Mouse (Mus musculus): ENCODE results near the gene Ctso. TPM values are rescaled to one million over a fixed set of nuclear protein-coding genes. Genes with fewer than 3 reads are reported as not detected.

The Ctso gene
- polyA plus RNA-seq, 1 experiment, result 2.3 TPM

DNA sequence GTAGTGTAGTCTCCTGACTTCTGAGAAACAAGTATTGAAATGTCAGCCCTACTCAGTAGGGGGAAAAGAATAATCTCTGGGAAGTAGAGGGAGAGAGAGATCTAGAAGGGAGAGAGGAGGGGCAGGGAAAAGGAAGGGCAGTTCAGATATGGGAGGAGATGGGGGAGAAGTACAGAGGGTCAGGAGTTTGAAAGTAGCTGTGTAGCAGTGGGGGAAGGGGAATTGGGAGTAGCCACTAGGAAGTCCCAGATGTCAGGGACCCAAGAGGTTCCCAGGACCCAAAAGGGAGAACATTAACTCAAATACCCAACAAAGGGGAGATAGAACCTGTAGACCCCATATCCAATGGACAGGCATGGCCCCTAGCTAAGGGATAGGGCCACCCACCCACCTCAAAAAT, 43.7 kb downstream of the Ctso start, which contains the start of gene Tdo2:
Tdo2 (minus strand) TSS at position 101 of the 400 bp plus-strand sequence.
- no peak for TF ChIP-seq CTCF (IDR thresholded peaks at IDR 0.05; ENCODE audit: extremely low read depth, insufficient read length, insufficient replicate concordance, low read depth, low read length)
- TF ChIP-seq POLR2A (IDR thresholded peaks at IDR 0.05; ENCODE audit: low read depth, low read length), result no peak
- no peak within 1 kb of the TSS for H3K27ac ChIP-seq (ENCODE audit: insufficient read depth, low read depth, low read length)
- H3K4me1 ChIP-seq (ENCODE audit: control insufficient read depth, insufficient read depth, insufficient read length, low read length), result no peaks in the 10 kb centered on the region
- H3K27me3 ChIP-seq (ENCODE audit: control insufficient read depth, insufficient read depth, low read length), result no peaks in the 10 kb centered on the region
- no peaks in the 10 kb centered on the region for H3K36me3 ChIP-seq (ENCODE audit: control insufficient read depth, insufficient read depth, low read length)
- H3K4me3 ChIP-seq (ENCODE audit: low read depth, low read length), result no peak within 1 kb of the TSS

- H3K36me3 ChIP-seq (ENCODE audit: control insufficient read depth, insufficient read depth, low read length), result no peaks in the 10 kb centered on the region
- H3K4me1 ChIP-seq (ENCODE audit: control insufficient read depth, insufficient read depth, insufficient read length, low read length), result no peaks in the 10 kb centered on the region
- H3K27ac ChIP-seq (ENCODE audit: insufficient read depth, low read depth, low read length), result no peak overlapping the region
- TF ChIP-seq POLR2A (IDR thresholded peaks at IDR 0.05; ENCODE audit: low read depth, low read length) (no peak), CTCF (IDR thresholded peaks at IDR 0.05; ENCODE audit: extremely low read depth, insufficient read length, insufficient replicate concordance, low read depth, low read length) (no peak)
- no peaks in the 10 kb centered on the region for H3K27me3 ChIP-seq (ENCODE audit: control insufficient read depth, insufficient read depth, low read length)
- WGBS, result 84% methylated on average over 5 of the region's 5 CpGs
- no peak overlapping the region for H3K4me3 ChIP-seq (ENCODE audit: low read depth, low read length)
Observed at GRCm38 (mm10) chr3:81981576-81981975, 49.2 kb downstream of the Ctso start.

DNA sequence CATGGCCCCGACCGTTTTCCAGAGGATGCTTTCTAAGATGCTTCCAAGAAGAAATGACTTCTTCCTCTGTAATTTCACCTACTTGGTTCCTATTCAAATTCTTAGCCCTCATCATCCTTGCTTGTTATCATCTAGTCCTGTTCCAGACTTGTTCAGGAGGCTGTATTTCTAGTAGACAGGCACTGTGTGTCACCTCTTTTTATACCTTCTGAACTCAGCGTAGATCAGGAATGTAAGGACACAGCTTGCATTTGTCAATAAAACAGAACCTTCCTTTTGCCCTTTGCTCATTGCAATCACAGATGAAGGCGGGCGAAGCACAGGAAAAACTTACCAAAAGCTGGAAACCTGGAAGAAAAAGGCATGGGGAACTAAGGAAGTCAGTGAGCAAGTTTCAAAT, 49.6 kb downstream of the Ctso start, which contains the start of gene Asic5:
Asic5 (plus strand) TSS at position 301 of the 400 bp plus-strand sequence.
- TF ChIP-seq CTCF (IDR thresholded peaks at IDR 0.05; ENCODE audit: extremely low read depth, insufficient read length, insufficient replicate concordance, low read depth, low read length) (no peak), POLR2A (IDR thresholded peaks at IDR 0.05; ENCODE audit: low read depth, low read length) (no peak)
- Histone ChIP-seq H3K36me3 (ENCODE audit: control insufficient read depth, insufficient read depth, low read length) (no peaks in the 10 kb centered on the region), H3K27ac (ENCODE audit: insufficient read depth, low read depth, low read length) (no peak within 1 kb of the TSS), H3K4me3 (ENCODE audit: low read depth, low read length) (no peak within 1 kb of the TSS), H3K27me3 (ENCODE audit: control insufficient read depth, insufficient read depth, low read length) (no peaks in the 10 kb centered on the region), H3K4me1 (ENCODE audit: control insufficient read depth, insufficient read depth, insufficient read length, low read length) (no peaks in the 10 kb centered on the region)
- 65% methylated on average over 5 of the region's 5 CpGs for WGBS

GRCm38 (mm10) chr3:81983120-81983895, 50.9 kb downstream of the Ctso start:
- 61% methylated on average over 8 of the region's 8 CpGs for WGBS
- Histone ChIP-seq H3K4me3 (ENCODE audit: low read depth, low read length) (no peak overlapping the region), H3K4me1 (ENCODE audit: control insufficient read depth, insufficient read depth, insufficient read length, low read length) (no peaks in the 10 kb centered on the region), H3K27me3 (ENCODE audit: control insufficient read depth, insufficient read depth, low read length) (no peaks in the 10 kb centered on the region), H3K36me3 (ENCODE audit: control insufficient read depth, insufficient read depth, low read length) (no peaks in the 10 kb centered on the region), H3K27ac (ENCODE audit: insufficient read depth, low read depth, low read length) (no peak overlapping the region)
- TF ChIP-seq CTCF (IDR thresholded peaks at IDR 0.05; ENCODE audit: extremely low read depth, insufficient read length, insufficient replicate concordance, low read depth, low read length), result no peak
- TF ChIP-seq POLR2A (IDR thresholded peaks at IDR 0.05; ENCODE audit: low read depth, low read length), result no peak

DNA sequence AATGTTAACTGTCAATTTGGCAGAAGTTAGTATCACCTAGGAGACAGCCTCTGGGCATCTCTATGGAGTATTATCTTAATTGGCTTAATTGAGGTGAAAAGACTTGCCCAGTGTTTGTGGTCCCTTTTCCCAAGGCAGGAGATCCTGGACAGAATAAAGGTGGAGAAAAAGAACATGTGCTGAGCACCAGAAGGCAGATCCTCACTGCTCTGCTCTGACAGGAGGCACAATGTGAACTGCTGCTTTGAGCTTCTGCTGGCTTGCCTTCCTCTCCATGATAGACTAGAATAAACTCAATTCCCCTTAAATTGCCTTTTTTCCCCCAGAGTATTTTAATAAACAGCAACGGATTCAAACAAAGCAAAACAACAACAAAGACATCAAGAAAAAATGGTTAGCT, 52.7 kb downstream of the Ctso start:
- H3K4me1 ChIP-seq (ENCODE audit: control insufficient read depth, insufficient read depth, insufficient read length, low read length), result no peaks in the 10 kb centered on the region
- TF ChIP-seq CTCF (IDR thresholded peaks at IDR 0.05; ENCODE audit: extremely low read depth, insufficient read length, insufficient replicate concordance, low read depth, low read length) (no peak), POLR2A (IDR thresholded peaks at IDR 0.05; ENCODE audit: low read depth, low read length) (no peak)
- no peak overlapping the region for H3K27ac ChIP-seq (ENCODE audit: insufficient read depth, low read depth, low read length)
- 43% methylated on average over 1 of the region's 1 CpGs for WGBS
- no peaks in the 10 kb centered on the region for H3K36me3 ChIP-seq (ENCODE audit: control insufficient read depth, insufficient read depth, low read length)
- H3K4me3 ChIP-seq (ENCODE audit: low read depth, low read length), result no peak overlapping the region
- H3K27me3 ChIP-seq (ENCODE audit: control insufficient read depth, insufficient read depth, low read length), result no peaks in the 10 kb centered on the region

- no peak overlapping the region for H3K27ac ChIP-seq (ENCODE audit: insufficient read depth, low read depth, low read length)
- no peaks in the 10 kb centered on the region for H3K27me3 ChIP-seq (ENCODE audit: control insufficient read depth, insufficient read depth, low read length)
- no peaks in the 10 kb centered on the region for H3K4me1 ChIP-seq (ENCODE audit: control insufficient read depth, insufficient read depth, insufficient read length, low read length)
- WGBS, result 61% methylated on average over 2 of the region's 2 CpGs
- H3K4me3 ChIP-seq (ENCODE audit: low read depth, low read length), result no peak overlapping the region
- H3K36me3 ChIP-seq (ENCODE audit: control insufficient read depth, insufficient read depth, low read length), result no peaks in the 10 kb centered on the region
- TF ChIP-seq CTCF (IDR thresholded peaks at IDR 0.05; ENCODE audit: extremely low read depth, insufficient read length, insufficient replicate concordance, low read depth, low read length) (no peak), POLR2A (IDR thresholded peaks at IDR 0.05; ENCODE audit: low read depth, low read length) (no peak)
Observed at GRCm38 (mm10) chr3:81986103-81986502, 53.7 kb downstream of the Ctso start.

GRCm38 (mm10) chr3:81987628-81988027, 55.2 kb downstream of the Ctso start:
- Histone ChIP-seq H3K4me1 (ENCODE audit: control insufficient read depth, insufficient read depth, insufficient read length, low read length) (no peaks in the 10 kb centered on the region), H3K27ac (ENCODE audit: insufficient read depth, low read depth, low read length) (no peak overlapping the region), H3K27me3 (ENCODE audit: control insufficient read depth, insufficient read depth, low read length) (no peaks in the 10 kb centered on the region), H3K36me3 (ENCODE audit: control insufficient read depth, insufficient read depth, low read length) (no peaks in the 10 kb centered on the region), H3K4me3 (ENCODE audit: low read depth, low read length) (no peak overlapping the region)
- WGBS, result 91% methylated on average over 3 of the region's 3 CpGs
- no peak for TF ChIP-seq POLR2A (IDR thresholded peaks at IDR 0.05; ENCODE audit: low read depth, low read length)
- TF ChIP-seq CTCF (IDR thresholded peaks at IDR 0.05; ENCODE audit: extremely low read depth, insufficient read length, insufficient replicate concordance, low read depth, low read length), result no peak

Data from small intestine, adult 2 months (tissue).